Mouse (Mus musculus) thymus, adult 2 months (tissue): ENCODE measurements at regions not wholly inside any gene's neighbourhood (a gene's known extent, or its start where the extent isn't known, plus 50 kb on each side); places are given as distances from the start of the nearest gene placed in this dataset.

ENCODE experiments used
- CTCF ChIP-seq: fragments of 200-500 bp; IDR thresholded peaks from 2 replicates; pipeline ENCODE4 v1.5.1; 2012; ENCODE audit warnings: mild to moderate bottlenecking, control low read depth, low read length, moderate library complexity, borderline replicate concordance; ENCODE audit not compliant: control insufficient read depth, poor library complexity, insufficient read depth; ENCODE audit errors: extremely low read depth
- POLR2A ChIP-seq: fragments of 200-500 bp; IDR thresholded peaks from 2 replicates; pipeline ENCODE4 v1.6.1; 2012; ENCODE audit warnings: mild to moderate bottlenecking, low read length, control low read depth, moderate library complexity; ENCODE audit not compliant: control insufficient read depth, poor library complexity, insufficient read depth; ENCODE audit errors: extremely low read depth

GRCm38 (mm10) chr13:48131681-48132080, 129.3 kb upstream of the Id4 start:
- no peak for TF ChIP-seq POLR2A
- TF ChIP-seq CTCF: no peak
